Mouse (Mus musculus) E14TG2a.4 (cell line): ENCODE results near the gene Rtn4rl1.

Source experiments
- CTCF ChIP-seq: conservative IDR thresholded peaks from 2 replicates; pipeline ENCODE4 v1.5.1; 2014; ENCODE audit warnings: low read length
- POU5F1 ChIP-seq: IDR thresholded peaks from 2 replicates; pipeline ENCODE4 v1.6.1; 2014; ENCODE audit warnings: low read length, borderline replicate concordance

- no peak for TF ChIP-seq CTCF
- TF ChIP-seq POU5F1 = no peak
Observed at GRCm38 (mm10) chr11:75150346-75150745, 43.2 kb upstream of the Rtn4rl1 start.
